Mouse (Mus musculus) MEL (cell line): ENCODE measurements around the gene Polr2l.

Source experiments
- JUND ChIP-seq: IDR thresholded peaks from 2 replicates; pipeline ENCODE4 v1.6.1; 2011; ENCODE audit warnings: low read depth, mild to moderate bottlenecking, improper control_type of control experiment, low read length
- POLR2AphosphoS2 ChIP-seq: IDR thresholded peaks from 2 replicates; pipeline ENCODE4 v1.6.1; 2011; ENCODE audit warnings: low read length, improper control_type of control experiment

DNA sequence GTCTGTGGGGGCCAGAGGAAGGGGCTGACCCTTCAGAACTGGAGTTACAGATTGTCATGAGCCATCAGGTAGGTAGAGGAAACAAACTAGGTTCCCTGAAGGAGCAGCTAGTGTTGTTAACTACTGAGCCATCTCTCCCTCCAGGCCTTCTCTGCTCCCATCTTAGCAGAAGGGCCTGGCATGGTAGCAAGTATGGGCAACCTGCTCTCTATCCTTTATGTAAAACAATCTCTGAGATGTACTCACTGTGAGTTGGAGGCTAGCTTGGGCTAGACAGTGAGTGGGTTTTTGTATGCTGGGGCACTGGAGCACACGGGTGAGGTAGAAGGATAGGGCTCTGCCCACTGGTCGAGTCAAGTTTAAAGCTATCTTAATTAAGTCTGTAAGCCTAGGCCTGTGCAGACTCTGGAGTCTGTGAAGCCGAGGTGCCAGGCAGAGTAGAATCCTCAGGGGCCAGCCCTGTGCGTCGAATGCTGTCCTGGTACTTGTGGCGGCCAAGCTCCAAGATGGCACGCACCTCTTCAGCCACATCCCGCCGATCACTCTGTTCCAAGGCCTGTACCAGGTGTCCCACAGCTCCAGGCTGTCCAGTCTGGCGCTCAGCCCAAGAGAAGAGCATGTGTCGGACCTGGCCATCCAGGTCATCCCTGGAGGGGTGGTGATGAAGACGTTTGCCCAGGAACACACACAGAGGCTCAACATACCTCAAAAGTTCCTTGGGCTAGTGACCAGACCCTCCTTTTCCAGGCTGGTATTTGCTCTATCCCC, 36.5 kb downstream of the Polr2l start:
- TF ChIP-seq JUND: no peak
- no peak for TF ChIP-seq POLR2AphosphoS2
